Mouse (Mus musculus) G1E (cell line): ENCODE data around the gene Crtac1. TPM values are rescaled to one million over a fixed set of nuclear protein-coding genes. Genes with fewer than 3 reads are reported as not detected.

ENCODE experiments used
- ATAC-seq: 2 replicates; pipeline ENCODE4 v1.8.0; 2016; ENCODE audit warnings: mild to moderate bottlenecking; ENCODE audit not compliant: insufficient number of reproducible peaks, poor library complexity, low FRiP score, severe bottlenecking; ENCODE audit errors: extremely low read depth
- DNase-seq: peaks from one replicate; pipeline ENCODE4 v3.0.0; 2012; ENCODE audit warnings: low spot score
- H3K27me3 ChIP-seq: 2 replicates; pipeline ENCODE4 v1.6.1; 2012; ENCODE audit warnings: mild to moderate bottlenecking, low read length, inconsistent platforms; ENCODE audit not compliant: insufficient read depth
- H3K36me3 ChIP-seq: replicated peaks from 2 replicates; pipeline ENCODE3; 2012; ENCODE audit warnings: mild to moderate bottlenecking, inconsistent platforms
- H3K4me1 ChIP-seq: 2 replicates; pipeline ENCODE4 v1.6.1; 2012; ENCODE audit warnings: low read depth, low read length, inconsistent platforms, mixed read lengths; ENCODE audit not compliant: insufficient read depth
- H3K4me3 ChIP-seq: 2 replicates; pipeline ENCODE4 v1.5.1; 2012; ENCODE audit warnings: low read depth, mild to moderate bottlenecking, inconsistent platforms, low read length, moderate library complexity, mixed read lengths
- H3K9me3 ChIP-seq: replicated peaks from 2 replicates; pipeline ENCODE4 v1.6.1; 2012; ENCODE audit warnings: inconsistent platforms
- CTCF ChIP-seq: IDR thresholded peaks from 2 replicates; pipeline ENCODE4 v1.5.1; 2012; ENCODE audit warnings: low read depth, low read length, inconsistent platforms, mixed read lengths
- GATA1 ChIP-seq: IDR thresholded peaks from 2 replicates; pipeline ENCODE4 v1.6.1; 2012; ENCODE audit warnings: borderline replicate concordance, low read length, inconsistent platforms, mixed read lengths
- GATA2 ChIP-seq: IDR thresholded peaks from 2 replicates; pipeline ENCODE4 v1.6.1; 2012; ENCODE audit warnings: low read depth, low read length, inconsistent platforms, borderline replicate concordance
- POLR2AphosphoS5 ChIP-seq: IDR thresholded peaks from 2 replicates; pipeline ENCODE4 v1.6.1; 2012; ENCODE audit warnings: low read depth, low read length, inconsistent platforms; ENCODE audit not compliant: insufficient replicate concordance
- TAL1 ChIP-seq: conservative IDR thresholded peaks from 2 replicates; pipeline ENCODE4 v1.6.1; 2012; ENCODE audit warnings: low read depth, low read length, inconsistent platforms, mixed read lengths
- polyA plus RNA-seq: library from polyadenylated mRNA; stranded (reverse); fragments of >175 nt; gene quantifications from 2 replicates; pipeline ENCODE4 v1.2.3, GENCODE M21; 2012
- total RNA-seq, 2 experiments: library from RNA; stranded (forward) in 1 of 2; stranded (reverse) in 1 of 2; fragments of 200-1000 nt in 1 of 2; fragments of >200 nt in 1 of 2; fragmentation: Nextera tagmentation in 1 of 2; gene quantifications; 2 replicates each; pipeline ENCODE4 v1.2.3; 2014 to 2017

Gene Crtac1
- total and polyA plus RNA-seq, 3 experiments = not detected

DNA sequence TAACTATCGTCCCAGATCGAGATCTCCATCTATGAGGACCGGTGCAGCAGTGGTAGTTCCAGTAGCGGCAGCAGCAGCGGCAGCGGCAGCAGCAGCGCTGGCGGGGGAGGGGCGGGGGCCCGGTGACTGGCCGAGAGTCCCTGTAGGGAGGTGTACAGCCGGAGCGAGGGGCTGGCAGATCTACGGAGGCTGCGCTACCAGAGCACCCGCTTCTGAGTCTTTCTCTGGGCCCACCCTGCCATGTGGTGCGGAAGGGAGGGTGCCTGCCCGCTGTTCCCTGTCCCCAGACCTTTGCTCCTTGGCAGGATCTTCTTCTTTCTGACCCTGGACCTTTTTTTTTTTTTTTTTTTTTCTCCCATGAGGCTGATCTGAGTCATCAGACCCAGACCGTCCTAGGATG lies 163.2 kb downstream of the Crtac1 start:
- Histone ChIP-seq H3K9me3 (no peaks in the 10 kb centered on the region), H3K27me3 (peaks cover 13% of the 10 kb centered on the region; the same call in 1 of the 2 replicates), H3K36me3 (no peaks in the 10 kb centered on the region), H3K4me1 (no peaks in the 10 kb centered on the region), H3K4me3 (no peak overlapping the region)
- TF ChIP-seq GATA1 (no peak), POLR2AphosphoS5 (no peak), CTCF (no peak), GATA2 (no peak)
- DNase-seq (no peak), ATAC-seq (no peak)

DNA sequence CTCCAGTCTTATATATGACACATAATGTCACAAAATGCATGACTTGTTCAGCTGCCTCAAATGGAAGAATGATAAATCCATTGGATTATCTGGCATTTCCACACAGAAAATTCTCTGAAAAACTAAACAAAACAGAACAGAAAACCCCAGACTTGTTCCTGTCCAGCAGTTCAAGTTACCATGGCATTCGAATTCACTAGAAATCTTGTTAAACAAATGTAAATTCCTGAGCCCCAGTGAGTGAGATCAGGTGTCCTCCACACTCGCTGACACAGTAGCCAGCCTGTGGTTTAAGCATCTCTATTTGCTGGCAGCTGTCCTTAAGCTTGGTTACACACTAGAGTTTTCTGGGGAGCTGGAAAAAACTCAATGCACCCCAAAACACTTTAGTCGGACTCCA lies 168.1 kb downstream of the Crtac1 start:
- TF ChIP-seq GATA2 (no peak), TAL1 (no peak), POLR2AphosphoS5 (no peak), CTCF (no peak), GATA1 (no peak)

DNA sequence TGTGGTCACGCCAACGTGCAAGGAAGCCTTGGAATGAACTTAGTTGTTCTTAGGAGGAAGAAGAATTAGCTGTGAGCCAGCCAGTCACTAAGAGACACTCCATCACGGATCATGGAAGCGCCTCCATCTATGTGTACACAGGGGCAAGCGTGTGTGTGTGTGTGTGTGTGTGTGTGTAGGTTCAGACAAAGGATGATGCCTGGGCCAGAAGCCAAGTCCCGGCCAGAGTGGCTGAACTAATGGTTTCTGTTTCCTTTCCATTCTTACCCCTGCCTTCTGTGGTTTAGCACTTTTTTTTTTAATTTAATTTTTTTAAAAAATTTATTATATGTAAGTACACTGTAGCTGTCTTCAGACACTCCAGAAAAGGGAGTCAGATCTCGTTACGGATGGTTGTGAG lies 171.1 kb downstream of the Crtac1 start:
- Histone ChIP-seq H3K36me3 (no peaks in the 10 kb centered on the region), H3K4me1 (no peaks in the 10 kb centered on the region), H3K27me3 (peaks cover 6% of the 10 kb centered on the region; the same call in 1 of the 2 replicates), H3K9me3 (no peaks in the 10 kb centered on the region), H3K4me3 (no peak overlapping the region)
- no peak for DNase-seq
- ATAC-seq = no peak
- no peak for TF ChIP-seq POLR2AphosphoS5
- no peak for TF ChIP-seq GATA1
- TF ChIP-seq CTCF = no peak
- no peak for TF ChIP-seq GATA2
- TF ChIP-seq TAL1 = no peak

More for the DNA sequence above, 168.1 kb downstream of the Crtac1 start:
- DNase-seq (no peak), ATAC-seq (no peak)
- Histone ChIP-seq H3K4me3 (no peak overlapping the region), H3K27me3 (peaks cover 4% of the 10 kb centered on the region; the same call in 1 of the 2 replicates), H3K36me3 (no peaks in the 10 kb centered on the region), H3K4me1 (no peaks in the 10 kb centered on the region), H3K9me3 (no peaks in the 10 kb centered on the region)

DNA sequence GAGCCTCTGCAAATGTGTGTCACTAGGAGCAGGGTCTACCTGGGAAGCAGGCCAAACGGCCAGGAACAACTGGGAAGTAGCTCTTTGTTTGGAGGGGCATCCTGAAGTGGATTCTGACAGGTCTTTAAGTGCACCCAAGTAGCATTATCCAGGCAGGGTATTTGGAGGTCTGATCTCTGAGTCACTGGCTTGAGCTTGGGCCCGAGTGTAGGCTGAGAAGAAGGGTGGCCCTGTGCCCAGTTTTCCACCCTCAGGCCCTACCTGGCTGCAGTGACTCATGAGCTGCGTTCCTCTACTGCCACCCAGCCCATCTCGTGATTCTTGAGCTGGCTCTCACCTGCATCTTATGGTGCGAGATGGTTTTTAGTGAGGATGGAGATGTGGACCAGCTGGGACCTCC lies 173.0 kb downstream of the Crtac1 start:
- no peaks in the 10 kb centered on the region for H3K36me3 ChIP-seq
- no peak for ATAC-seq
- H3K27me3 ChIP-seq = peaks cover 6% of the 10 kb centered on the region; the same call in 1 of the 2 replicates
- no peak for DNase-seq
- no peak overlapping the region for H3K4me3 ChIP-seq
- no peaks in the 10 kb centered on the region for H3K4me1 ChIP-seq
- TF ChIP-seq TAL1 = no peak
- TF ChIP-seq POLR2AphosphoS5 = no peak
- no peak for TF ChIP-seq GATA1
- no peak for TF ChIP-seq GATA2
- no peak for TF ChIP-seq CTCF
- H3K9me3 ChIP-seq = no peaks in the 10 kb centered on the region

DNA sequence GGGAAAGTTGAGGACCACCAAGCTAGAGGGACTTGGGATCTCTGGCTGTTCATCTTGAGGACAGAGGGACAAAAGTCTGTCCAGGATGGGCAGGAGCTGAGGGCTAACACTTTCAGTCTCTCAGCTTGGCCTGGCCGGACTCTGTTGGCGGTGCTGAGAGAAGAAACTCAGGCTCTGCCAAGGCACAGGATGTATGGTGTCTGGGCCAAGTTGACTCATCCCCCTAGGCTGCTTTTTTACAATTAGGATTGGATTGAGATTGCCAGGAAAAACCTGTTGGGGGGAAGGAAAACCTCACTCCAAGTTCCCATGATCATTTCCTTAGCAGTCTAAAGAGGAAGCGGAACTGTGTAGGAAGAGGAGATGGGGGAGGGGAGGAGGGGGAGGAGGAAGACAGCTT lies 173.6 kb downstream of the Crtac1 start:
- no peak for DNase-seq
- H3K4me1 ChIP-seq = no peaks in the 10 kb centered on the region
- no peaks in the 10 kb centered on the region for H3K36me3 ChIP-seq
- no peaks in the 10 kb centered on the region for H3K9me3 ChIP-seq
- no peak overlapping the region for H3K4me3 ChIP-seq
- ATAC-seq = no peak
- no peak for TF ChIP-seq TAL1
- TF ChIP-seq CTCF = no peak
- peaks cover 4% of the 10 kb centered on the region; the same call in 1 of the 2 replicates for H3K27me3 ChIP-seq

DNA sequence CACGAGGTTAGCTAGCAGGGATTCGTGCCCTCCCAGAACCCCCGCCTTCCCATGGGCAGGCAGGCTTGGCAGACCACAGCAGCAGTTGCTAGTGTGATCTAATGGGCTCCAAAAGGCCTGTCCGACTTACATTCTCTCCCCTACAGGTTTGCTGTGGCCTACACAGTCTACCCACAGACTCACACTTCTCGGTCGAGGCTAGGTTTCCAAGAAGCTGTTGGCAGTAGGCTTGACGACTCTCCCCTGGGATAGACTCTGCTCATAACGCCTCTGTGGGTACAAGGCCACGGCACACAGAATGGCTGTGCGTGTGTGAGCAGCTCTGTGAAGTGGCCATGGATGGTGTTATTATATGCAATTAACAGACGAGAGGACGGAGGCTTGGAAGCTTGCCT lies 174.3 kb downstream of the Crtac1 start:
- TF ChIP-seq CTCF = no peak
- no peak for TF ChIP-seq GATA2
- TF ChIP-seq POLR2AphosphoS5 = no peak
- TF ChIP-seq TAL1 = no peak
- TF ChIP-seq GATA1 = no peak
- ATAC-seq (no peak), DNase-seq (no peak)
- H3K4me3 ChIP-seq = no peak overlapping the region
- no peaks in the 10 kb centered on the region for H3K4me1 ChIP-seq
- no peaks in the 10 kb centered on the region for H3K36me3 ChIP-seq
- H3K27me3 ChIP-seq = peaks cover 3% of the 10 kb centered on the region; the same call in 1 of the 2 replicates
- no peaks in the 10 kb centered on the region for H3K9me3 ChIP-seq
